Mouse (Mus musculus) brain, adult 10 weeks (tissue): ENCODE results near the gene Tigd3. TPM values are rescaled to one million over a fixed set of nuclear protein-coding genes. Genes with fewer than 3 reads are reported as not detected.

Source experiments
- polyA plus RNA-seq: library from polyadenylated mRNA; stranded (reverse); fragments of 350-450 nt; fragmentation: Illumina TruSeq; extraction: RNeasy Lipid Tissue Mini Kit (QIAGEN cat#74804); gene quantifications from one replicate; pipeline ENCODE4 v1.2.3, GENCODE M21; 2015; ENCODE audit warnings: low read depth, low replicate concordance

Tigd3 gene
- polyA plus RNA-seq: 3.6 TPM

DNA sequence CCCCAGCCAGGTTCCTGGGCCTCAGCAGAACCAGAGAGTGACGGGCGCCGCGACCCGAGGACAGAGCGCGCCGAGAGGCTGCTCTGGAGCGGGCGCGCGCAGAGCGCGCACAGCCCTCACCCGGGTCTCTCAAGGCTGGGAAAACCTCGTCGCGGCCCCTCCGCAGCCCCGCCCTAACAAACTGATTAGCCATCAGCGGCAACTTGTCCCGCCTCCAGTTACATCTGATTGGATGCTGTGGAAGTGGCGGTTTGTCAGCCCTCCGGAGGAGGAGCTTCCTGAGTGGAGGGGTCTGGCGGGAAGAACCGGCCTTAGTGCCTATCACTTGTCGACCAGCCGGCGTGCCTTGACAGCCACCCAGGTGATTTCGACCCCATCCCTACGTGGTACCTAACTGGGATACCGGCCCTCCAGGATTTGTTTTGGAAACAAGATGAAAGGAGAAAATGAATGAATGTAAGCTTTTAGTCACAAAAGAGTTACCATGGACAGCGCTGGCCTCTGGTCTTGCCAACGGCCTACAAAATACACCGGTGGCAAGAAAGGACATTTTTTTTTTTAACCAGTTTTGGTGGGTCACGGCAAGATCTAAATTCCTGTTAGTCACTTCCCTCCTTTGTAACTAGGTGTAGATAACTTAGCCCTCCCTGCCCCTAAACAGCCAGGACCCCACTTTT is at the start of gene Tigd3:
Gene Tigd3 (minus strand): TSS at position 148 of the 677 bp plus-strand sequence.

DNA sequence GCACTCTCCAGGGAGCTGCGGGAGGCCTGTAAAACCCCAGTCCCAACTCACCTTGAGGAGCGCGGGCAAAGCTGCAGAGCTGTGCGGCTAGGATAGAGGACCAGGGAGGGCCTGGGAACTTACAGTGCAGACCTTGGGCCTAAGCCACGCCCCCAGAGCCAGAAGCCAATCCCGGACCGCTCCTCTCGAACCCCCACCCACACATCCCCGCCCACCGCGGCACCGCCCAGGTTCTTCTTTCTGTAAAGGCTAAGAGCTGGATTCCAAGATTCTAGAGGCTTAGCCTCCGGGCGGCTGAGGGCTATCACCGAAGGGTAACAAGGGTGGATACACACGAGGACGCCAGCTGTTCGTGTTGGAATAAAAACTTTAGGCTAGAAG is 30.8 kb upstream of the Tigd3 start, which contains the start of gene Cdc42ep2:
Gene Cdc42ep2 (minus strand): TSS at position 104 of the 381 bp plus-strand sequence.

GRCm38 (mm10) chr19:5913007-5913719 is 19.2 kb upstream of the Tigd3 start, which contains the start of gene Dpf2:
Gene Dpf2 (minus strand): TSS chr19:5913010.

GRCm38 (mm10) chr19:5877618-5878361 is 16.2 kb downstream of the Tigd3 start, which contains the start of gene Slc25a45:
Gene Slc25a45 (plus strand): TSS chr19:5877808.

DNA sequence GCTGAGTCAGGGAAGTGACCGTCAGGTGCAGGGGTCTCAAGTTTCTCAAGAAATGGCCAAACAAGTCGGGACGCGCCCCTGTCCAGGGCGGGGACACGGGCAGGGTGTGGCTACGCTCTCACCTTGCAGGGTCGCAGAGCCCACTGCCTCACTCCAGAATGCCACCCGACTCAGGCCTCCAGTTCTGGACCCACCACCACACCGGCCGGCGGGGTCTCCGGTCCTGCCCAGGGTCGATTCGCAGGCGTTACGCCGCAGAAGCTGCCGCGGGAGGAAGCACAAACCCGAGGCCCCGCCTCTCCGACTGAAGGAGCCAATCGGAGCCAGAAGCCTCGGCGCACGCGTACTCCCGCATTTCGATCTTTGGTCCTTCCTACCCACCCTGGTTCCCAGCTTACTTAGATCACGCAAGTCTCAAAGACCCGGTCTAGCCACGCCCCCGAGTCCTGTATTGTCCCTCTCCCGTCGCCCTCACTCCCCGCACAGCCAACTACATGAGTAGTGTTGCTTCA is 18.9 kb downstream of the Tigd3 start, which contains the start of gene Frmd8:
Gene Frmd8 (minus strand): TSS at position 306 of the 512 bp plus-strand sequence.

Other genes with a start within 250 kb of the Tigd3 start
- 8.9 TPM for gene Sipa1, start 230.4 kb downstream of the Tigd3 start, polyA plus RNA-seq
- gene Map3k11, start 205.4 kb downstream of the Tigd3 start, polyA plus RNA-seq: 16.2 TPM
- gene Pcnx3, start 205.2 kb downstream of the Tigd3 start, polyA plus RNA-seq: 32.6 TPM
- gene Kcnk7, start 189.8 kb downstream of the Tigd3 start, polyA plus RNA-seq: 0.64 TPM
- gene Ehbp1l1, start 167.8 kb downstream of the Tigd3 start, polyA plus RNA-seq: 11.2 TPM
- gene Fam89b, start 164.5 kb downstream of the Tigd3 start, polyA plus RNA-seq: 30.2 TPM
- gene Ltbp3, start 153.2 kb downstream of the Tigd3 start, polyA plus RNA-seq: 27.2 TPM
- 68.8 TPM for gene Scyl1, start 122.7 kb downstream of the Tigd3 start, polyA plus RNA-seq
- gene Frmd8, start 18.9 kb downstream of the Tigd3 start, polyA plus RNA-seq: 14.4 TPM
- 5.1 TPM for gene Slc25a45, start 16.3 kb downstream of the Tigd3 start, polyA plus RNA-seq
- 58.0 TPM for gene Dpf2, start 18.9 kb upstream of the Tigd3 start, polyA plus RNA-seq
- 9.0 TPM for gene Cdc42ep2, start 30.7 kb upstream of the Tigd3 start, polyA plus RNA-seq
- gene Pola2, start 70.1 kb upstream of the Tigd3 start, polyA plus RNA-seq: 7.5 TPM
- not detected for gene Slc22a20, start 92.0 kb upstream of the Tigd3 start, polyA plus RNA-seq
- gene Capn1, start 121.7 kb upstream of the Tigd3 start, polyA plus RNA-seq: 17.9 TPM
- 33.6 TPM for gene Syvn1, start 152.4 kb upstream of the Tigd3 start, polyA plus RNA-seq
- gene Mrpl49, start 163.6 kb upstream of the Tigd3 start, polyA plus RNA-seq: 61.3 TPM
- 1,093 TPM for gene Fau, start 163.7 kb upstream of the Tigd3 start, polyA plus RNA-seq
- 30.1 TPM for gene Znhit2, start 167.0 kb upstream of the Tigd3 start, polyA plus RNA-seq
- gene Tm7sf2, start 174.2 kb upstream of the Tigd3 start, polyA plus RNA-seq: 37.3 TPM
- 58.5 TPM for gene Vps51, start 183.1 kb upstream of the Tigd3 start, polyA plus RNA-seq
- gene Tmem262, start 185.9 kb upstream of the Tigd3 start, polyA plus RNA-seq: not detected
- gene Gm28374, start 188.1 kb upstream of the Tigd3 start, polyA plus RNA-seq: not detected
- 47.7 TPM for gene Zfpl1, start 190.8 kb upstream of the Tigd3 start, polyA plus RNA-seq
- 0.42 TPM for gene Cdca5, start 190.8 kb upstream of the Tigd3 start, polyA plus RNA-seq
- not detected for gene AC131692.1, start 200.3 kb upstream of the Tigd3 start, polyA plus RNA-seq
- not detected for gene Naaladl1, start 211.6 kb upstream of the Tigd3 start, polyA plus RNA-seq
- 16.8 TPM for gene Sac3d1, start 224.5 kb upstream of the Tigd3 start, polyA plus RNA-seq
- 39.0 TPM for gene Snx15, start 234.2 kb upstream of the Tigd3 start, polyA plus RNA-seq
- not detected for gene Batf2, start 246.8 kb upstream of the Tigd3 start, polyA plus RNA-seq
- gene Arl2, start 247.4 kb upstream of the Tigd3 start, polyA plus RNA-seq: 91.3 TPM